In genomic region chr5:52565214-52565812, GRCm38 (mm10) we compare ENCODE assay signal across 8 mouse cellular contexts. TPM values are rescaled to one million over a fixed set of nuclear protein-coding genes. Genes with fewer than 3 reads are reported as not detected.
DNase-seq lines count a peak whose midpoint lies in the region; ATAC-seq and TF ChIP-seq lines count a peak whose summit lies in the region.

No protein-coding gene starts in this region.

- ATAC-seq in liver, embryonic 16.5 days (ENCODE audit: low read depth): no peak

- peaks cover 10% of the 10 kb centered on the region for H3K4me1 ChIP-seq in testis, adult 2 months (ENCODE audit: control insufficient read depth, insufficient read depth, low read length)
- H3K4me1 ChIP-seq in liver, embryonic 16.5 days (ENCODE audit: control insufficient read depth, low read depth, low read length): no peaks in the 10 kb centered on the region

- TF ChIP-seq POLR2A in testis, adult 2 months (IDR thresholded peaks at IDR 0.05; ENCODE audit: control insufficient read depth, low read depth, low read length): no peak

- DNase-seq in cerebellum, adult 11-12 months: peak; percentile 13
- DNase-seq in cerebellum, adult 8-10 months: no peak
- no peak for DNase-seq in testis, postnatal 10 days (ENCODE audit: low spot score)
- no peak for DNase-seq in thymus, postnatal 14 days
- no peak for DNase-seq in right cerebral cortex, postnatal 25 days
- DNase-seq in gastrocnemius, postnatal 4 days (ENCODE audit: low spot score in 2 of 2): no peak

- H3K4me3 ChIP-seq in testis, adult 2 months (ENCODE audit: control insufficient read depth, low read depth, low read length): peak overlapping the region; percentile 45; the same call in 1 of the 2 replicates
- peak overlapping the region; percentile 46 for H3K4me3 ChIP-seq in liver, embryonic 16.5 days (ENCODE audit: low read depth, low read length)

- no peak for TF ChIP-seq CTCF in testis, adult 2 months (IDR thresholded peaks at IDR 0.05; ENCODE audit: control insufficient read depth, insufficient read depth, insufficient replicate concordance, low read depth, low read length)

- H3K36me3 ChIP-seq in testis, adult 2 months (ENCODE audit: control insufficient read depth, insufficient read depth, low read length): no peaks in the 10 kb centered on the region
- H3K36me3 ChIP-seq in liver, embryonic 16.5 days (ENCODE audit: control insufficient read depth, insufficient read depth): no peaks in the 10 kb centered on the region

- WGBS in liver, embryonic 16.5 days (ENCODE audit: insufficient replicate concordance): 8% methylated on average over 16 of the region's 17 CpGs

- no peaks in the 10 kb centered on the region for H3K27me3 ChIP-seq in testis, adult 2 months (ENCODE audit: control insufficient read depth, insufficient read depth, low read length)
- peaks cover 27% of the 10 kb centered on the region for H3K27me3 ChIP-seq in liver, embryonic 16.5 days (ENCODE audit: control insufficient read depth, insufficient read depth, low read depth, low read length)

- no peaks in the 10 kb centered on the region for H3K9me3 ChIP-seq in liver, embryonic 16.5 days (replicated peaks; ENCODE audit: control insufficient read depth, low read length)

- peak overlapping the region; percentile 59 for H3K4me2 ChIP-seq in liver, embryonic 16.5 days (ENCODE audit: low read depth, low read length)

- H3K9ac ChIP-seq in liver, embryonic 16.5 days (ENCODE audit: low read depth, low read length): no peak overlapping the region

- H3K27ac ChIP-seq in testis, adult 2 months (ENCODE audit: control insufficient read depth, insufficient read depth, low read depth, low read length): no peak overlapping the region
- no peak overlapping the region for H3K27ac ChIP-seq in liver, embryonic 16.5 days (ENCODE audit: low read length)

RNA-seq across cellular contexts. Expression of gene Lgi2, which starts 0.9 kb away (rescaled TPM):
- 0.54 and 1.0 TPM in 2 replicates for polyA plus RNA-seq in testis, adult 2 months (2012; rRNA removed)
- polyA plus RNA-seq in liver, embryonic 16.5 days (2015; fragmentation: Nextera tagmentation; extraction: Ambion mirVana): 0.22 and 0.37 TPM in 2 replicates
- 10 to 100 TPM in 1 of 2 experiments, 1 to 10 TPM in 1; 8.7 to 10.6 TPM for total RNA-seq in gastrocnemius, postnatal 4 days (2021)
